Mouse (Mus musculus) NIH3T3 (cell line): ENCODE data around the gene Tnfrsf14.
A peak's percentile ranks its signal among the peaks of the same experiment; 100 is the strongest.

ENCODE experiments used
- DNase-seq: peaks from one replicate; pipeline ENCODE4 v3.0.0-alpha.2; 2012; ENCODE audit warnings: low read depth

The Tnfrsf14 gene

GRCm38 (mm10) chr4:154916662-154917061 lies 11.7 kb downstream of the Tnfrsf14 start:
- no peak for DNase-seq

- DNase-seq = no peak
These were observed 13.1 kb downstream of the Tnfrsf14 start for GRCm38 (mm10) chr4:154915286-154915685.

DNA sequence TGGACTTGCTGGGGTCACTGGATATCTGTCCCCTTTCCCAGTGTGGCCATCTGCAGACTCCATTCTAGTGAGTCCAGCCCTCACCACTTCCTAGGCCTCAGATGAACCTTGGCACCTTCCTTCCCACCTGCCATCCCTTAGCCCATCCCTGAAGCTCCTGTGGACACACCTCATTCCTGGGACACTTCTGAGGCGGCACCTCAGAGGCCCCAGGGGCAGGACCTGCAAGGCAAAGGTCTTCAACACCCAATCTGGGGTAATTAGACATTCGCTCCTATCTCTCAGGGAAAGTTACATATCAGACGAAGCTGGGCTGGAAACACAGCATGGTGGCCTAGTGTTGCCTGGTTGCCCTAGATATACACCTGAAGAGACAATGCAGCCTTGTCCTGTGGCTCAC lies 13.7 kb downstream of the Tnfrsf14 start:
- DNase-seq = no peak

GRCm38 (mm10) chr4:154914252-154914651 lies 14.1 kb downstream of the Tnfrsf14 start:
- no peak for DNase-seq

DNA sequence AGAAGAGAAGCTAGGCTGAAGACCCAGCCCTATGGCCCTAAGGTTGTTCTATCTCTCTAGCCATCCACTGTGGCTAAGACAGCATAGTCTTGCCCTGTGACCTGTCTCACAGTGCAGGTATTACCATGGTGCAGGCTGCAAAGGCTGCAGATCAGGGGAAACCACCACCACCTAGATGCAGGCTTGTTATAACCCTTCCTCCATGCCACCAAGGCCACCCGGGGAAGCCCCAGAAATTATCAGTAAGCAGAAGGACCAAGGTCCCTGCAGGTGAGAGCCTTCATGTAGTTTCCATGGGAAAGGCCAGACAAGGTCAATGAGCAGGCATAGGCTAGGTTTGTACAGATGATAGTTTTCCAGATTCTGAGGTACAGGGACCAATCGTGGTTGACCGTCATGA lies 14.5 kb downstream of the Tnfrsf14 start:
- DNase-seq = no peak

DNA sequence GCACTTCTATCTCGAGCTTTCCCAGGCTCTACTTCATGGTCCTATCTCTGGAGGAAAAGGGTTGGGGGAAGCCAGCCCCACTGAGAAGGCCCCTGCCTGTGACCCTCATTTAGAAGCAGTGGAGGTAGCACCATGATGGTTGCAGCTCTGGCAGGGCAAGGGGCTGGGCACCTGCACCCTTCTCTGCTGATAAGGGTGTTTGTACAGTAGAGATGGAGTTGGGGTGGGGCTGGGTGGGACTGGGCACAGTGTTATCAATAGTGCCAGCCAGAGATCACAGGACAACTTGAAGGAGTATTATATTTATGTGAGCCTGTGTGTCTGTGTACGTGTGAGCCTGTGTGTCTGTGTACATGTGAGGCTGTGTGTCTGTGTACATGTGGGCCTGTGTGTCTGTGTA lies 16.7 kb downstream of the Tnfrsf14 start:
- no peak for DNase-seq

DNA sequence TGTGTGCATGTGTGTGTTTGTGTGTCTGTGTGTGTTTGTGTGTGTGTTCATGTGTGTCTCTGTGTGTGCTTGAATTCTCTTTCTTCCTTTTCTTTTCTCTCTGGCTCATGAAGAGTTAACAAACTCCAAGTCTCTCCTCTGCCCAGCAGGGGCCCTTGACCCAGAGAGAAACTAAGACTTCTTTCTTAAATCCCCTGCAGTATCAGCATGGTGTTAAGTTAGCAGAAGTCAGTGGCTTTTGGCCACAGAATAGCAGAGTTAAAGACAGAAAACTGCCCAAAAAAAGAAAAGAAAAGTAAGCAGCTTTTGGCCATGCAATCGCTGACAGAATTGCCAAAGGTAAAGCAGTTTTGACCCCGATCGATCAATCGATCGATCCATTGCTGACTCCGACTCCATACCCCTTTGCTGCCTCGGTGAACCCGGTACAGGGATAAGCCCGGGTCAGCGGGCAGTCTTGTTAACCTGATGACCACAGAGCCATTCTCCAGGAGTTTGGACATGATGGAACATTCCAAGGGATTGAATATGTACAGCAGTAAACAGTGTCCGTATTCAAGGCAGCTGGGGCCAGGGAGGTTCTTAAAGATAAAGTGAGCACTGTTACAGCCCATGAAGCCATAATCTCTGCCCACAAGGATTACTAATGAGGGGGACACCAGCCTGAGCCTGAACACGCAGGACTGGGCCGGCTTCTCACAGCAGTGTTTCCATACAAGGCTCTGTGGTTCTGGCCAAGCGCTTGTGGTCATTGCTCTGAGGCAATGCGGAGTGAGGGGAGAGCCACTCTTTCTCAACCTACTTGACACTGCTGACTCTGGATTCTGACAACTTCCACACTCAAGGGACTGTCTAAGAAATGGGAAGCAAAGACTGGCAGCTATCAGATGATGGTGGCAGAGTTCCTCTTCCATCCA lies 17.5 kb downstream of the Tnfrsf14 start:
- DNase-seq = peak; percentile 49

GRCm38 (mm10) chr4:154908490-154908889 lies 19.9 kb downstream of the Tnfrsf14 start:
- no peak for DNase-seq

- peak; percentile 80 for DNase-seq
These were observed 20.5 kb downstream of the Tnfrsf14 start for GRCm38 (mm10) chr4:154907833-154908232.

GRCm38 (mm10) chr4:154904185-154905071 lies 23.9 kb downstream of the Tnfrsf14 start:
- DNase-seq = peak; percentile 41

DNA sequence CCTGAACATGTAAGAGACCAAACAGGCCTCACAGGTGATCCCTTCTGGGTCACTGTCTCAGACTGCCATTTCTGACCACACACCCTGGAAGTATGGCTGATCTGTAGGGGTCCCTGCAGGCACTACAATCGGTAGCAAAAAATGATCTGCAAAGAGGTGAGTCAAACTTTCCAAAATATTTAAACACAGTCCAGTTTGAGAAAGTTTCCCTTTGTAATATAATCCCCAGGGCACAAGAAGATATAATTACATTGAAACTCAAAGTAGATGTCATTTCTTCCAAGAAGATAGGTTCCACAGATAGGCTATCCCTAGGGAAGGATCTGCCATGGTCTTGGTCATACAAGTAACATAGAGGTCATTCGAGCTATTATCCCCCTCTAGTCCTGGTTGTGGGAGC lies 26.0 kb downstream of the Tnfrsf14 start:
- DNase-seq = no peak

DNA sequence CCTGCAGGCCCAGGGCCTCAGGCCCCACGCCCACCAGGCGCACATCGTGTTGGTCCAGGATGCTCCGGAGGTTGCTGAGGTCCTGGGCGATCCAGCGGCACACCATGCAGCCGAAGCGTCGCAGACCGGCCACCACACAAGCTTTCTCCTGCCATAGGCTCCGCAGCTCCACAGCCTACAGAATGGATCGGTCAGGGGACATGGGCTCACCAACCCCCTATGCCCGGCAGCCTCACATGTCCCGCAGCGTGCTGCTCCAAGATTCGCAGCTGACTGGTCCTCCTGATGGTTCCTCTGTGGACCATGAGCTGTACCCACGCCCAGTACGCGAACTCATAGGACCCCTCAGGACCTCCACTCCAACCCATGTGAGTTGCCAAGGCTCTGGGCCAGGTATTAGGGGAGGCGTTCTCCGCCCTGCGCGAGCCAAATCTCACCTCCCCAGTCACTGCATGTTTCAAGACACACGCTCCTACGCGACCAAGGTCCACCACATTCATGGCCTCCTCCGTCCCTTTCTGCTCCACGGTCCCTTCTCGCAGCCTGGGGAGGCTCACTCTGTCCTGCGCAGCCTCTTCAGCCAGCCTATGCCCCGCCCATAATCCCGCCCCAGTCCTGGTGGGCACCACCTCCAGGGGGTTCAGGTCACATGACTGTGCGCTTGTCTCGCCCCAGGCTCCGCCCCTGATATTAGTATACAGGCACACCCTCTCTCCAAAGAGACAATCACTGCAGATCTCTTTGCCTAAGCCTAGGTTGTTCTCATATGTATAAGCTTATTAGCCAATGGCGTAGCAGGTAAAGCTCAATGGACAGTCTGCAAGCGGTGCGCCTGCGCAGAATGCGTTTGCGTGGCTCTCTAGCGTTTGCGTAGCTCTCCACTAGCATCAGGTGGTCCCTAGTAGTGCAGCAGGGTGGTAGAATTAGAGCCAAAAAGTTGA lies 29.6 kb downstream of the Tnfrsf14 start, which contains the start of gene Fam213b:
Gene Fam213b (minus strand): TSS at position 630 of the 941 bp plus-strand sequence.
- DNase-seq = no peak

DNA sequence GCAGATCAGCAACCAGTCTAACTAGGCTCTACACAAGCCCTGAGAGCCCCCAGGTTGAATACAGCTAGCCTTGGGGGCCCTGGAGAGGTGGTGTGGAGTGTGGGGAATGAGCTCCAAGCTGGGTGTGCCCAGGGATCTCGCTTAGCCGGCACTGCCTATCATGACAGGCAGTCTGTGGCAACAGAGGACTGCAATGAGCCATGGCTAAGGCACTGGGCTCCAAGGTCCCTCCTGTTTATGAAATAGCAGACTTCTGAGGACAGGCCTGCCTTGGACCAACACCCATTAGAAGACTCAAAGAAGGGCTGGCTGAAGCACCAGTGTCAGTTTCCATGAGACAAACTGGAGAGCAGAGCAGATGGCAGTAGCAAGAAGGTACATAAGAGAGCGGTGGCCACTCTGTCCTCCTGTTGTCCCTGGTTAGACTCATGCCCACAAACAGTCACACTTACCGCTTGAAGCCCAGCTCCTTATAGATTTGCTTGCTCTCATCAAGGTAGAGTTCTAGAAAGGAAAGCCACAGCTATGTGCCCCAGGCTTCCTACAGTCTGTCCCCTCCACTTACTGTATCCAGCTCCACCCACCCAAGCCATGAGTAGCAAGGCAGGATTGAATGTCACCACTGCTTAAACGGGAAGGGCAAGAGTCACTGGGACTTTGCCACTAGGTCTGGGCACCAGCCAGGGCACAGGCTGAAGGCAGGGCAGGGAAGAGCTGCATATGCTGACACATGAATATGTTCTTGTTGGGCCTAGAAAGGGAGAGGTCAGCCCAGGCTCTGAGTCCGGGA lies 30.5 kb downstream of the Tnfrsf14 start:
- no peak for DNase-seq

- no peak for DNase-seq
These were observed 32.8 kb downstream of the Tnfrsf14 start for GRCm38 (mm10) chr4:154895549-154895948.

DNA sequence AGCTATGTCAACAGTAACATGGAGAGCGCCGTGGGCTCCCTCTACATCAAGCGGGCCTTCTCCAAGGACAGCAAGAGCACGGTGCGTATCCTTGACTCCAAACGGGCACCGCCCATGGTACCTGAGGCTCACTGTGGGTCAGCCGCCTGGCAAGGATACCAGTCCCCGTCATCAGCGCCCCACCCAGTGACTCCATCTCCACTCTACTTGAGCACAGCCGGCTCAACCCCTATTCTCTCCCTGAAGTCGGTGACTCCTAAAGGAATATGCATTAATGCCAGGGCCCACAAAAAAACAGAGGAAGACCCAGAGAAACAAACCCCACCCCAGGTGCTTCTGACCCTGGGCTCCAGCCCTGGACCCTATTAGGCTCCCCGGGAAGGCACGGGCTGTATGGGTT lies 37.5 kb downstream of the Tnfrsf14 start:
- no peak for DNase-seq

GRCm38 (mm10) chr4:154887593-154888250 lies 40.6 kb downstream of the Tnfrsf14 start:
- no peak for DNase-seq

GRCm38 (mm10) chr4:154886876-154887592 lies 41.3 kb downstream of the Tnfrsf14 start:
- DNase-seq = no peak

DNA sequence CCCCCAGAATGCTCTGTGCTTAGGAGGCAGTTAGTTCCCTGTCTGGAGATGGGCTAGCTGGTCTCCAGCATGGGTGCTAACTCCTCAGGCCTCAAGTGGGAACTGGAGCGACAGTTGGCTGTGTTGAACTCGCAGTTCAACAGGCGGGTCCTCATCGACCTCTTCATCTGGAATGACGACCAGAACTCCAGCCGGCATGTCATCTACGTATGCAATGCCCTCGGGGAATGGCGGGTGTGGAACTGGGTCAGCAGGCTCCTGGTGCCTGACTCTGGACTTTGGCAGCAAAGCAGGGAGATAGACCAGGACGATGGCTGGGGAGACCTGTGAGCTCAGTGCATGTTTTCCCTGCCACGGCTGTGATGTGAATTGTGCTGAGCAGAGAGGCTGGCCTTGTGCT lies 42.9 kb downstream of the Tnfrsf14 start:
- no peak for DNase-seq

GRCm38 (mm10) chr4:154882014-154882659 lies 46.2 kb downstream of the Tnfrsf14 start:
- no peak for DNase-seq
